Mouse (Mus musculus) cerebellum, postnatal 25 days (tissue): ENCODE measurements at regions not wholly inside any gene's neighbourhood (a gene's known extent, or its start where the extent isn't known, plus 50 kb on each side); places are given as distances from the start of the nearest gene placed in this dataset.
A peak's percentile ranks its signal among the peaks of the same experiment; 100 is the strongest.

Experiments used
- DNase-seq, 2 experiments: peaks; one replicate each; pipeline ENCODE4 v3.0.0; 2021; ENCODE audit warnings: mixed read lengths in 2 of 2

GRCm38 (mm10) chr10:7267903-7268302, 55.9 kb upstream of the Cnksr3 start:
- peak; percentile 78 for DNase-seq

DNA sequence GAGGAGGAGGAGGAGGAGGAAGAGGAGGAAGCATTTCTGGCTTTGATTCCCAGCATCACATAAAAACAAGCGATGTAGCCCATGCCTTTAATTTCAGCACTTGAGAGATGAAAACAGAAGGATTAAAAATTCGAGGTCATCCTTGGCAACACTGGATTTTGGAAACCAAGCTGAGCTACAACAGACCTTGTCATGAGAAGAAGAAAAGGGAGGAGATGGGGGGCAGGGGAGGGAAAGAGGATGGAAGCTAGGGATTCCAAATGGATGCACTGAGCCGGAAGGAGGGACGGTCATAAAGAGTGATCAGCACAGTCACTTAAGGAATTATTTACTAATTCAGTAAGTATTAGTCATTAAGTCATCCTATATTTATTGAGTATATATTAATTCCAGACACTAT, 55.1 kb upstream of the Cnksr3 start:
- DNase-seq = peak in 1 of 2 experiments; percentile 46

DNA sequence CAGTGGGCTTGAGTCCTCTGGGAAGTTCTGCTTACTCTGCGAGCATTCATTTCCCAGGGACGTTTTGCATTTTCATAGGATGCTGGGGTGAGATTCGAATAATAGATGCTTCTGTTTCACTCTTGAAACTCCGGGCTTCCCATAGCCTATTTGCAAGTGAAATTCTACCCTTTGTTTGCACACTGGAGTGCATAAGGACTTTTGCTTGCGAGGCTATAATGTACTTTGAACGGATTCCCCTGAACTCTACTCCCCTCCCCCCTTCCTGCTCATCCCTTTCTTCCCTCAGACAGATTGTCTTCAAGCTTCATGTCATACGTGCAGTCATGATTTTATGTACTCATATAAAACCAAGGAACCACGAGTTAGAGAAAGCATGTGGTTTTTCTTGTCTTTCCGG, 53.4 kb upstream of the Cnksr3 start:
- no peak for DNase-seq

DNA sequence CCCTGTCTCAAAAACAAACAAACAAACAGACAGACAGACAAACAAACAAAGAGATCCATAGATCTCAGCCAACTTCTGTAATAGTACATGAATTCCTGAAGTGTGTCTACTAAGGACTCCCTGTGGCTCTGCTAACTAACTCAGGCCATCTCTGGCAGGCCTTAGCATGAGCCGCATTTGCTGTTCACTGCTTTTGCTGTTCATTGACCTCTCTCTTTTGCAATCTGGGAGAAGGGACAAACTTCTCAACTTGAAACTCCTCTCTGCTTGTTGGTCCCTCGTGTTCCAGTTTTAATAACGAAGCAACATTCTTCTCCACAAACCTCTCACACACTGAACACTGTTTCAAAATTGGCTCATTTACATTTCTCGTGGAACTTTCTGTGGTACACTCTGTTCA, 52.7 kb upstream of the Cnksr3 start:
- DNase-seq = no peak
